Mouse (Mus musculus) thymus, postnatal 4 days (tissue): Measurements from ENCODE around the gene Paqr5.
A peak's percentile ranks its signal among the peaks of the same experiment; 100 is the strongest.

ENCODE experiments used
- DNase-seq: peaks from one replicate; pipeline ENCODE4 v3.0.0; 2021

Paqr5 gene

DNA sequence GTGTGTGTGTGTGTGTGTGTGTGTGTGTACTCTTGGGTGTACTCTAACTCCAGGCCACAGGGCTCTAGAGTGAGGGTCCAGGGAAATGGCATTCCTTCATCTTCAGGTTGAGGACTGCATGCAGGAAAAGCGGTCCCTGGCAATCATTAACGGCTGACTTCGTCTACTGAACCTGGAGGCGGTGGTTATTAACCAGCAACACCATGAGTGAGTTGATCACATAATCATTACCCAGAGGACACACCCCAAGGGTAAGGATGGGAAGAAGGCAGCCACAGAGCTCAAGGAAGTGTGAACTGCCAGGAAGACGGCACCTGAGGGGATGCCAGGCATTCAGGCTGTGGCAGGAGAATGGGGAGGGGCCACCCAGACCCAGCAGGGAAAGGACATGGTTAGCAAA lies 18.3 kb downstream of the Paqr5 start:
- DNase-seq, result no peak

DNA sequence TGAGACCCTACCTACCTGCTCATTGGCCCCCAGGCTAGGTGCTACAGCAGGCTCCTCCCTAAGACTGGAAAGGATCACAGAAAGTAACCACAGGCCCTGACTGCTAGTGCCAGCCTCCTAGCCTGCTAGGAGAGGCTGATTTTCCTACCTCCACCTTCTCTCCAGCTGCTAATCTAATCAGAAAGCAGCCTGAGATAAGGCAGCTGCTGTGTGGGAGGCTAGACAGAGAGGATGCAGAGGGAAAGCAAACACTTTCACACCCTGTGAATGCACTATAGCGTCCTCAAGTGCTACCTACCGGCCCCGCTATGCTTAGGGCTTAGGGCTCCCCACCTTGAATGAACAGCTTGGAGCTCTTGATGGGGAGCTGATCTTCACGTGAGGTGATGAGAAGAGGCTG lies 19.6 kb downstream of the Paqr5 start:
- no peak for DNase-seq

- DNase-seq, result no peak
Observed at GRCm38 (mm10) chr9:62003611-62004010, 23.0 kb downstream of the Paqr5 start.

DNA sequence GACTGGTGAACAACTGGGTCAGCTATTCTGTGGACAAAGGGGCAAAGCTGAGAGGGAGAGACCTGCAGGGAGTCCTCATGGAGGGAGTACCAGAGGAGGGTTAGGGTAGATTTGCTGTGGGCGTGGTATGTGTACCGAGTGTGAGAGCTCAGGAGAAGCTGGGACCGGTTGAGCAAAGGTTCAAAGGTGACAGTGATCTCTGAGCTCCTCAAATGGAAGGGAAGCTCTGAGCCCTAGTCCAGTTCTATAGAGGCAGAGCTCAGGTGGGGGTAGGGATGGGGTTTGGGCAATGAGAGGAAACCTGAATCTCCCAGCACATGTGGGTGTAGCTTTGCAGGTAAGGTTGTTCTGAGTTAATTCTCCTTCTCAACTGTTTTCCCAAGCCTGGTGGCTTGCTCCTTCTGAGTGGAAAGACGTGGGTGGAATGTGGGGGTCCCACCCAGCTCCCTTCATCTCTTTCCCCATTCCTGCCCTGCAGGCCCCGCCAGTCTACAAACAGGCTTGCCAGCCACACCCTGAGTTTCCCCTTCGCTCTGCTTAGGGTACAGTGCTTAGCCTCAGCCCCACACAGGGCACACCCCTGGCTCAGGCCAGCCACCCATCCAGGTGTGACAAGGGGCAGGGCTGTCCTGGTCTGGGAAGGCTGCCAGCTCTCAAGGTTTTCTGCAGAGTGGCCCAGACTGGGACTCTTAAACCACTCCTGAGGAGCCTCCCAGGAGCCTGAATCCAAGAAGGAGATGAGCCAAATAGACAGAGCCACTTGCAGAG lies 26.8 kb downstream of the Paqr5 start:
- DNase-seq, result no peak

GRCm38 (mm10) chr9:61997860-61998259 lies 28.8 kb downstream of the Paqr5 start:
- no peak for DNase-seq

- DNase-seq, result no peak
Observed at GRCm38 (mm10) chr9:61991158-61991557, 35.5 kb downstream of the Paqr5 start.

DNA sequence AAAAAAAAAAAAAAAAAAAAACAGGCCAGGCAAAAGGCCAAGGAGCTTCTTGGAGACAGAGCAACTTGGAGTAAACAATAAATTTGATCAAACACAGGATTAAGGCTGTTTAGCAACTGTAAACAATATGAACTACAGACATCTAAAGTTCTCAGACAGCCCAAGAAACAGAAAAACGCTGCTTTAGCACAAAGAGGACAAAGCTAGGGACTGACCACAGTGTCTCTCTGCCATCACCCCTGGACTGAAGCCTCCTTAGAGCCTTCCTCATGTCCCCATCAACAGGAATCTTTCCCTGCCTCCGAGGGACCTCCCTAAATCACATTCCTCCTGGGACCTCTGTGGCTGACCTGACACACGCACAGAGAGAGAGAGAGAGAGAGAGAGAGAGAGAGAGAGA lies 35.9 kb downstream of the Paqr5 start:
- DNase-seq, result no peak

DNA sequence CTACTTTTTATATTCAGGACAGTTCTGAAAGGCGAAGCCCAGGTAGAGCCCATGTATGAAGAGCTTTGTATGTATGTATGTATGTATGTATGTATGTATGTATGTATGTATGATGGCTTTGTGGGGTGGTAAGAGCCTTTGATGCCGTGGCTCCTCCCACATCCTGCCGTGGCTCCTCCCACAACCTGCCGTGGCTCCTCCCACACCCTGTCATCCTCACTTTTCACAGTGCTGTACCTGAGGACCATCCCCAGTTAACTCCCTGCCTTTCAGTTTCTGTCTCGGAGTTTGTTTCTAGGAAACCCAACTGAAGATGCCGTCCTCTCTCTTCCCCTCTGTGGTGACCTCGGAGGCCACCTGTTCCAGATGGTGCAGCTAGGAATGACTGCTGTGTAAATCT lies 40.6 kb downstream of the Paqr5 start:
- DNase-seq, result peak; percentile 78

DNA sequence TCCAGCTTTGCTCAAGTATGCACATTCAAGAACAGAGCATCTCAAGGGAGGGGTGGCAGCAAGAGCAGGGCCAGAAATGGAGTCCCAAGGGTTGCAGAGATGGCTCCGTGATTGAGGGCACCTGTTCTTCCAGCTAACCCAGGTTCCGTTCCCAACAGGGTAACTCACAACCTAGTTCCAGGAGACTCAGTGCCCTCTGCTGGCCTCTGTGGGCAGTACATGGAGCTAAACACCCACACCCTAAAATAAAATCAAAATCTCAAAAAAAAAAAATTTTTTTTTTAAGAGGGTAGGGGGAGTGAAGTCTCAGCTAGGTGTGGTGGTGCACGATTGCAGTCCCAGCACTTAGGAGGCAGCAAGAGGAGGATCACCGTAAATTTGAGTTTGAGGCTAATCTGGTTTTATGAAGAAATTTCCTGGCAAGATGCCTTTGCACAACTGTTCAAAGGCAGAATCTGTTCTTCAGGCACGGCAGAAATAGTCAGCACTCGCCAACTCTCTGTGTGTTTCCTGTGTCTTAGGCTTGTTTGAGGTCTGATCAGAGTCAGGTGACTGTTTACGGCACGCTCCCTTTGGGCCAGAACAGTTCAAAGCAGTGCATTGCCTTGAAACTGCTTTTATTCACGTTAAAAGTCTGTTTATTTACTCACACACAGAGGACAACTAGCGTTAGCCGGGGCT lies 41.3 kb downstream of the Paqr5 start:
- DNase-seq, result peak; percentile 86

- DNase-seq, result peak; percentile 41
Observed at GRCm38 (mm10) chr9:61982940-61983620, 43.6 kb downstream of the Paqr5 start.

GRCm38 (mm10) chr9:61981876-61982275 lies 44.8 kb downstream of the Paqr5 start:
- DNase-seq, result no peak

DNA sequence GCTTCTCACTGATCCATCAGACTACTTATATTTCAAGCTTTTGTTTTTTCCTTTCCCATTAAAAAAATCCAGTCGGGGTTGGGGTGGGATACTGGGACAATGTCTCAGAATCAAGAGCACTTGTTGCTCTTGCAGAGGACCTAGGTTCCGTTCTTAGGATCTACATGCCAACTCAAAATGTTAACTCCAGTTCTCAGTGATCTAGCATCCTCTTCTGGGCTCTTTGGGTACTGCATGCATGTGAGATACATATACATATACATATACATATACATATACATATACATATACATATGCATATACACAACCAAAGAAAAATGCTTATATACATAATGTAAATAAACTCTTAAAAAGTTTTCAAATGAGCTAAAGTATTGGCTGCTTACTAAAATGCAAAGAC lies 46.7 kb downstream of the Paqr5 start:
- DNase-seq, result no peak

DNA sequence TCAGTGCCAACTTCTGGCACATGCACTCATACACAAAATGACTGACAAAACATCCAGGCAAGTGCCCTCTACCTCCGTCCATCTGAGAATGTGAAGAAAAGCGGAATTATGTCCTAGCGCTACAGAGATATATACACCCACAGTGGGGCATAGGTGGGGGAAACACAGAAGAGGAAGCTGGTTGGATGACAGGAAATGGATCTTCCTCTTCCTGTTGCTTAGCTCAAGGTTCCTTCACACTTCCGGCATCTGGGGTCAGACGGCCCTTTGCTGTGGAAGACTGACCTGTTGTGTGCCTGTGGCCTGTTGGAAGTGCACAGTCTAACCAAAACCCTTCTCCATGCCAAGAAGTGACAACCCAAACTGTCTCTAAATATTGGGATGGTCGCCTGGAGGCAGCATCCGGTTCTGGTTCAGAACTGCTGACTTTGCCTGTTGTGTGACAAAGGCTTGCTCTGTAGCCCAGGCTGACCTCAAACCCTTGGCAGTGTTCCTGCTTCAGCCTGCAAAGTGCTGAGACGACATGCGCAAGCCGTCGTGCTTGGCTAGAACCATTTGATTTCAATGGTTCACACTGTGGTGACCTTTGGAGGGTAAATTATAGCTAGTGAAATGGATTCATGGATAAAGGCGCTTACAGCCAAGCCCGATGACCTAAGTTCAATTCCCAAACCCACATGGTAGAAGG lies 49.3 kb downstream of the Paqr5 start:
- DNase-seq, result no peak

- no peak for DNase-seq
Observed at GRCm38 (mm10) chr9:61972031-61972430, 54.6 kb downstream of the Paqr5 start.

DNA sequence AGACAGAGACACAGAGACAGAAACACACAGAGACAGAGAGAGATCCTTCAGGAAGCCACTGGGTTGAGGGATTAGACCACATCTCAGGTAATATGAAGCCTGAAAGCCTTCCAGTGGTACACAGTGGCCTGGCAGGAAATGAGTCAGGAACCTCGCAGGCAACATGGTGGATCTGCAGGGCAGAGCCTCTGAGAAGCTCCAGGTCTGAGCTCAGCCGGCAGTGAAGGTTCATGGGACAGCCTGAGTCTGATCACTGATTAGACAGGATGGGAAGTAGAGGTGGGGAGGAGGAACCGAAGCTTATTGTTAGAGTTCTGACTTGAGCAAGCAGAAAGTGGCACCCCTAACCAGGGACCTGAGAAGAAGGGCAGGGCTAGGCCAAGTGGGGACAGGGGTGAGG lies 55.6 kb downstream of the Paqr5 start:
- DNase-seq, result no peak

- DNase-seq, result no peak
Observed at GRCm38 (mm10) chr9:61967357-61967756, 59.3 kb downstream of the Paqr5 start.

- DNase-seq, result no peak
Observed at GRCm38 (mm10) chr9:61965987-61966386, 60.7 kb downstream of the Paqr5 start.

- peak; percentile 90 for DNase-seq
Observed at GRCm38 (mm10) chr9:61965411-61965930, 61.2 kb downstream of the Paqr5 start.

DNA sequence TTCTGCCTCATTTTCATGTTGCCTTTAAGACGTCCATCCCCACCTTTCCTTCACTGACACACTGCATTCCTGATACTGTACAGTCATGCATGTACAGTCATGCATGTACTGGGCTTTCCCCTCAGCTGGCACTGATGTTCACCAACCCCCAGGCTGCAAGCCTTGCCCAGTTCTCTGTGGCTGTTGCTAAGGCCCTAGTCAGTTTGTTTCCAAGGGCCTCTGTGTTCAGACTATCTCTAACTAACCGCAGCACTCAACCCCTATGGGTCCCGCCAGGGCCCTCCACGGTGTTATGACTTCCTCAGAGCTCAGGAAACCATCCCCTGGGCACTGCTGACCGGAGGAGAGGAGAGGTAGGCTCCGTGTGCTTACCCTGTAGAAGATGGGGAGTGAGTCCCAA lies 63.3 kb downstream of the Paqr5 start:
- no peak for DNase-seq

- peak; percentile 27 for DNase-seq
Observed at GRCm38 (mm10) chr9:61961181-61961580, 65.5 kb downstream of the Paqr5 start.

DNA sequence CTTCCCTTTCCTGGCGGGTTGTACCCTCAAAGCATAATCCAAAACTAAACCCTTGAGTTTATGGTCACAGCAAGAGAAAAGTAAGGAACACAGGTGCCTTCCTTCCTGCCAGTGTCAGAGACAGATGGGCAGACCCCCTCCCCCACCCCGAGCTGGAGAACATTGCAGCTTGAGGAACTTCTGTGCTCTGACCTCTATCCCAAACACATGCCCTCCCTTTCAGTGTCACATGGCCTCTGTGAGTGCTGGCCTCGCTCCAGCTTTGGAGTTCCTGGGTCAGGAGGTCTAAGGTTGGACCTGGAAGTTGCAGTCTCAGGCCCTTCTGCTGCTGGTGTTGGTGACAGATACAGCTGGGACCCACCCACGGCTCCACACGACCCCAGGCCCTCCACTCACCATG lies 65.9 kb downstream of the Paqr5 start:
- DNase-seq, result peak; percentile 65

GRCm38 (mm10) chr9:61959921-61960569 lies 66.6 kb downstream of the Paqr5 start:
- DNase-seq, result no peak

DNA sequence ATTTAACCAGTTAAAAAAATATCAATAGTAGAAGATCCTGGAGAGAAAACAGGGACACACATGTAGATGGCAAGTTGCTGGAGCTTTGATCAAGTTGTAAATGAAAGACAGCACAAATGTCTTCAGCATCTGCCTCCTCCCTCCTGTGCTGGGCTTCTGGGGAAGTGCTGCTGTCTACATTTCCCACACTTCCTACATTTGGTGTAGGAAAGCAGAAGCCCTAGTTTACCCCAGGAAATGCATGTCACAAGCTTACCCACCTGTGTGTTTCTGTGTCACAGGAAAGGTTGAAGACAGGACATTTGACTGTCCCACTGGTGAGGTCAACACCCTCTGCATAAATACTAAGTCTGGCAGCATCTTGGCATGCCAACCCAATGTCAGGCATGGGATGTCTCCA lies 71.9 kb downstream of the Paqr5 start:
- DNase-seq, result no peak
